Mouse (Mus musculus) liver, adult (tissue): Measurements from ENCODE around the gene Frmd8.
A peak's percentile ranks its signal among the peaks of the same experiment; 100 is the strongest.

Experiments
- GATA4 ChIP-seq: IDR thresholded peaks from 2 replicates; pipeline ENCODE4 v1.6.1; 2014; ENCODE audit warnings: mild to moderate bottlenecking, low read length; ENCODE audit not compliant: insufficient replicate concordance

Frmd8 gene

DNA sequence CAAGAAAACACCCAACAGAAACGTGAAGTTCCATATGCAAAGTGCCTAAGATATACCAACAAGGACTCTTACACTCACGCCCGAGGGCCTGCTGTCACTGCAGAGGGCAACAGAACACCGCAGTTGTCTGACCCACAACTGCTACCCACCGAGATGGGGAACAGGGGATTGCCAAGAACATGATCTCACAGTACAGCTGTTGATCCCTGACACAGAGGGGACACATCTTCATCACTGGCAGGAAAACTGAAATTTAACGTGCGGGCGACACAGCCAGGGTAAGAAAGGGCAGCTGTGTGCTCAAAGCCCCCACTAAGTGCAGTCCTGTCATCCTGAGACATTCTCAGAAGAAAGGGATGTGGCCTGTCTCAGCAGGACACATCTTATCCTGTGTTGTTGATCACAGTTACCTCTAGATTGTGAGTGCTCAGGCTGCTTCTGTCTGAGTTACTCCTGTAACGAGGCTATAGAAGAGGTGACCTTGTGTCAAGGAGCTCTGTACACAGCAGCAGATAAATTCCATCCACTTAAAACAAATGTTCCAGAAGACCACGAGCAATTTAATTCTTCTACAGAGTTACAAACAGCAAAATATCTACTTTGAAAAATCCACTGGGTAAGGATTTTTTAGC lies 38.0 kb downstream of the Frmd8 start:
- TF ChIP-seq GATA4, result no peak

DNA sequence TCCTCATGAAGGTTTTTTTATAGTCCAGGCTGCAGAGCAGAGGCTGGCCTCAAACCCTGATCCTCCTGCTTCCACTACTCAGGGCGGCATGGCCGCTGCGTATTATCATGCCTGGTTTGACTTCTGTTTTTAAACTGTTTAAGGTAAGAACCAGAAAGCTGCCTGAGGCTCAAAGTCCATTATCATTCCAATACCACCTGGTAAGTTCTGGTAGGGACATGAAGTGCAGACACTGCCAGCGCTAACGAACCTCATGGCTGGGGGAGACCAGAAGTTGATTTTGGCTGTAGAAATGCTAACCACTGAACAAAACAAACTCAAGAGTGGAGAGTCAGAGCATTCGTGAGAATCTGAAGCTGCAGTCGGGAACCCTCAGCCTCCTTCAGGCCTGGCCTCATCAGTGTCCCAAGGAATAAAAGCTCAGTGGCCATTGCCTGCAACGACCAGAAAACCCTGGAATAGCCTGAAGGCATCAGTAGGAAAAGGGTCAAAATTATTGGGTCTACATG lies 39.1 kb downstream of the Frmd8 start:
- no peak for TF ChIP-seq GATA4

DNA sequence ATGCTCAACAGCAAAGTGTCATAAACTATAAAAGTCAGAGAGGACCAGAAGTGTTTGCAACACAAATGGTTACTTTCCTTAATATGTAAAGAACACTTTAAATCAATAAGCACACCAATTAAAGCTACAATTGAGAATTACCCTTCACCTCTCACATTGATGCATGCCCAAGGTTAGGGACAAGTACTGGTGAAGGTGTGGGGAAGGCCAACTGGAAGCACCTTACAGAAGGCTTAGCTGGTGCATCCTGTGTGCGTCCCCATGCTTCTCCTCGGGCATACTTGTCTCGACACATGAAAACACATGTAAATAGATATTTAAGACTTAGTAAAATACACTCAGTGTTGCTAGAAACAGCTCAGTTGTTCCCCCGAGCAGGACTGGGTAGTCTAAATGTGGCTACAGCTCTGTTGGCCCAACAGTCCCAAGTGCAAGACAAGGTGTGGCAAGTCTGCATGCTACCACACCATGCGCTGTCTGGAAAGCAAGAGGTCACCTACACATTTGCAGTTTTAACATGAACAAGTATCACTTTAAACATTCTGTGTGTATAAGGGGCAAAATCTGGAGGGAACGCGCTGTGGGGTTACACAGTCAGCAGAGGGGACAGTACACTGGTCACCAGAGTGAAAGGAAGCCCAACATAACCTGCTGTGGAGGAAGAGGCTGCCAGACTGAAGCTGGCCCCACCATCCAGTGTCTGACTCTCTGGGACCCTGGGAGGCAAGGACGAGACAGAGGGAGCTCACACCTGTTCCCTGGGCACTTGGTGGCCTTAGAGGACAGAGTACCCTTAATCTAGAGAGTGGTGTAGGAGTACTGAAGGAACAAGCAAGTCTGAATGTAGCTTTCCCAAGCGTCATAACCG lies 39.8 kb downstream of the Frmd8 start:
- TF ChIP-seq GATA4, result no peak

DNA sequence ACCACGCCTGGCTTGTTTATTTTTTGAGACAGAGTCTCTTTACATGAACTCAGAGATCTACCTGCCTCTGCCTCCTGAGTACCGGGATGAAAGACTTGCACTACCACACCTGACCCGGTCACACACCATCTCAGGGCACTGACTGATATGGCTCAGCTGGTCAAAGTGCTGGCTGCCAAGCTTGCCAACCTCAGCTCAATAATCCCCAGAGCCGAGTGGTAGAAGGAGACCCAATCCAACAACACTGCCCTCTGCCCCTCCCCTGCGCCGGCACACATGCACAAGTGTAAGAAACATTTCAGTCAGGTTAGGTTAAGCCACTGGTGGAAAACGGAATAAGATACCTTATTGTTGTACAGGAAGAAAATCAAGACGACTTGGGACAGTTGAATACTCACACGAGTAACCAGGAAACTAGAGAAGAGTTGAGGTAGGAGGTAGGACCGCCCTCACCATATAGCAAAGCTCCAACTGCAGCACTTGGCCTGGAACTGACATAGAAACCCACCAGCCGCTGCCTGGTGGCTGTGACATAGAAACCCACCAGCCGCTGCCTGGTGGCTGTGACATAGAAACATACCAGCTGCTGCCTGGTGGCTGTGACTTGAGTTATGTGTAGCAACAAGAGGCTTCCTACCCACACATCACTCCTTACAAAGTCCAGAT lies 40.7 kb downstream of the Frmd8 start:
- TF ChIP-seq GATA4, result peak; percentile 79; the same call in 1 of the 2 replicates

GRCm38 (mm10) chr19:5833287-5834100 lies 41.6 kb downstream of the Frmd8 start:
- TF ChIP-seq GATA4, result no peak

- TF ChIP-seq GATA4, result no peak
Observed at GRCm38 (mm10) chr19:5832326-5832725, 42.7 kb downstream of the Frmd8 start.

DNA sequence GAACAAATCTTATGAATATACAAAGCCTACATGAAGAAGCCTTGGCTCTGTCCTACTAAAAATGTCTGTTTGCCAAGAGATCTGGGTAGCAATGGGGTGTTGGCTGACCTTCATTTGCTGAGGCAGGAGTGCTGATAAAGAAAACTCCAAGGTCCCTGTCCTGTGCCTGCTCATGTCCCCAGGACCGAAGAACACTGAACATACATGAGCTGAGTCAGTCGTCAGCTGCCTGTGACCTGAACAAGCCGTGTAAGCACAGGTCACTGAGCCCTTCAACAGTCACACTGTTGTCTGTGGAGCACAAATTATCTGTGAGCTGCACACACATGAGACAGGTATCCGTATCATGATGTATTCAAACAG lies 43.1 kb downstream of the Frmd8 start:
- TF ChIP-seq GATA4, result no peak; the same call in 1 of the 2 replicates

DNA sequence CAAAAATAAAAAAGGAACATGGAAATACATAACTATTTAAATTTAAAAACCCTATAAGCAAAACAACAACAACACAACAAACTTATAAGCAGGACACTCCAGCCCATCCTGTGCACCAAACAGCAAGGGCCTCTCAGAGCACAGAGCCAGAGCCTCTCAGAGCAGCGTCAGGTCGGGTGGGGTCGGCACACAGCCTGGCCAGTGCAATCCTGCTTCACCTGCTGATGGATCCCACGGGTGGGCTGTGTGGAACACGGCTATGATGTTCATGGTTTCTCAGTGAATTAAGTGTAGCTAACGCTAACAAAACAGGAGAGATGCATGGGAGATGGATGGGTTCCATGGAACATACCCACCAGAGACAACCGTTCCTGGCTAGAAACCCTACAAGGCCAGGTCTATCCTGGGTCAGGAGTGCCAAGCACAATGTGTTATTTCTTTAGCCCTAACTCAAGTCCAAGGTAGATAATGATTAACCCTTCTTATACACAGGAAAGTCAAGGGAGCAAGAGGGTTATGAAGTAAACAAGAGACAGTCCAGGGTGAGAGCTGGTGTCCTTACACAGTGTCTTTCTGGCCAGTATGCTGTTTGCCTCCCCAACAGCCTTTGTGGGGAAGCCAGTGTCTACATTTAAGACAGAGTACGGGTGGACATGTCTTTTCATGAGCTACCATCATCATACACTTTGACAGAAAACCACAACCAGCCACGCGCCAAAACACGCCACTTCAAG lies 43.7 kb downstream of the Frmd8 start:
- TF ChIP-seq GATA4, result no peak

GRCm38 (mm10) chr19:5830776-5831175 lies 44.3 kb downstream of the Frmd8 start:
- no peak for TF ChIP-seq GATA4

GRCm38 (mm10) chr19:5829958-5830615 lies 45.0 kb downstream of the Frmd8 start:
- no peak for TF ChIP-seq GATA4

DNA sequence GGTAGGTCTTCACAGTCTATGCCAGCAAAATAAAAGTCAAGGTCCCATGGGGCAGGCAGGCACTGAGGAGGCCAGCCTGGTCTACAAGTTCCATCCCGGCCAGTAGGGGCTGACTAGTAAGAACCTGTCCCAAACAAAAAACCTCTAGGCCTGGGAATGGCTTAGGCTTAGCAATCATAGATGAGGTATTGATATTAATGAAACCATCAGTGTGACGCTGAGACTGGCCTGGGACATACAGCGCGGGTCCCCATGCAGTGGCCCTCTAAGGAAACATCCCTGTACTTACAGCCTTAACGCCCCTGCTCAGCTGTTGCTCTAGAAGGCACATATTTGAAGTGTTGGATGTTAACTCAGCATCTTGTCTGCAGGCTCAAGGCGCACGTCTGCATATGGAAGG lies 46.2 kb downstream of the Frmd8 start:
- no peak for TF ChIP-seq GATA4

GRCm38 (mm10) chr19:5828155-5828554 lies 46.9 kb downstream of the Frmd8 start:
- no peak for TF ChIP-seq GATA4

DNA sequence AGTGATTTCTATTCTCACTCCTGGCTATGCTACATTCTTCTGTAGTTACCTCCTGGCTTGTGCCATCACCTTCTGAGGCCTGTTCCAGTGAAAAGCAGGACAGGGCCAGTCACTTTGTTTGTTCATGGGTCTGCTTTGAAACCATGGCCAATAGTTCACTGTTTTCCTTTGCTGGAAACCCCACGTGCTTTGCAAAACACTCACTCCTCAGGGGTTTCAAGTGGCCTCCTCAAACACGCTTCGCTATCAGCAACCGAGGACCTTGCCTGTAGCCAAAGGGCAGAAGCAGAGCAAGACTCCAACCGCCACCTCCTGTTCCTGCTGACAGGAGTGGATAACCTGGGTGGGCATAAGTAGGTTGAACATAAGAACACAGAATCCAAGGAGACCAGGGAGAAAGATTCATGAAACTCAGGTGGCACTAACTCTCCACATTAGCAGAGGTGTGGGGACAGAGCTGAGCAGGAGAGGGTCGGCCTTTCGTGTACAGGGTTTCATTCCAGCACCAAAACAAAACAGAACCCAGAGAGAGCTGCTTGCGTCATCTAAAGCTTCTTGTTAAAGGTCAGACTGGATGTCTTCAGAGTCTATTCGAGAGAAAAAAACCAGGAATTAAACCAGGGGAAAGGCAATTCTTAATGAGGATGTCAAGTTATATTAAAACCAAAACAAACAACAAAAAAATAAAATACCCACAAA lies 47.5 kb downstream of the Frmd8 start:
- TF ChIP-seq GATA4, result no peak

DNA sequence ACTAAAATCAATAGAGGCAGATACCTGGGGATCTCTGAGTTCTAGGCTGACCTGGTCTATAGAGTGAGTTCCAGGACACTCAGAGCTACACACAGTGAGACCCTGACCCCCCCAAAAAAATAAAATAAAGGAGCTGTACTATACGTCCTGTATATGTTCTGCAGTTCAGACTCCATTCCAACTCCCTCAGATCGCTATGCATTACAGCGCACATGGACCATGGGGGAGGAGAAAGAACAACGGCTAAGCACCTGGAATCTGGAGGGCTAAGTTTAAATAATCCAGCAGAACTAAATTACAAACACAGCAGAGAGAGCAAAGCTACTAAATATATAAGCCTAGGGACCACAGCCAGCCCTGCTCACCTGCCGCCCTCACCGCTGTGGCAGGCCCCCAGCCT lies 48.0 kb downstream of the Frmd8 start:
- TF ChIP-seq GATA4, result no peak

- no peak for TF ChIP-seq GATA4
Observed at GRCm38 (mm10) chr19:5826731-5827002, 48.4 kb downstream of the Frmd8 start.
